Mouse (Mus musculus): ENCODE data around the gene Rbks. TPM values are rescaled to one million over a fixed set of nuclear protein-coding genes. Genes with fewer than 3 reads are reported as not detected.
"Not testable (repeated sequence)": the region's sequence is repeated elsewhere in the genome, so short reads cannot be mapped to it uniquely, and the experiment has no call there.

Rbks gene
- polyA plus RNA-seq, 1 experiment from 2014 or later = 2.4 TPM

- 93% methylated on average over 7 of the region's 7 CpGs for WGBS
- Histone ChIP-seq H3K36me3 (no peaks in the 10 kb centered on the region), H3K9me3 (no peaks in the 10 kb centered on the region), H3K27me3 (peaks cover 5% of the 10 kb centered on the region; the same call in 1 of the 2 replicates), H3K4me1 (no peaks in the 10 kb centered on the region), H3K27ac (replicated peaks) (no peak overlapping the region), H3K4me2 (replicated peaks) (no peak overlapping the region), H3K4me3 (no peak overlapping the region), H3K9ac (replicated peaks) (no peak overlapping the region)
- no peak for ATAC-seq (ENCODE audit: low FRiP score, low read depth)
Observed at GRCm38 (mm10) chr5:31591122-31591521, 106.3 kb downstream of the Rbks start.

- Histone ChIP-seq H3K4me2 (replicated peaks) (no peak overlapping the region), H3K4me3 (no peak overlapping the region), H3K27me3 (no peaks in the 10 kb centered on the region), H3K4me1 (no peaks in the 10 kb centered on the region), H3K9ac (replicated peaks) (no peak overlapping the region), H3K36me3 (no peaks in the 10 kb centered on the region), H3K9me3 (no peaks in the 10 kb centered on the region), H3K27ac (replicated peaks) (no peak overlapping the region)
- WGBS = 85% methylated on average over 14 of the region's 14 CpGs
- no peak for ATAC-seq (ENCODE audit: low FRiP score, low read depth)
Observed at GRCm38 (mm10) chr5:31589711-31590319, 107.6 kb downstream of the Rbks start.

- ATAC-seq (ENCODE audit: low FRiP score, low read depth); H3K4me3 ChIP-seq: not testable (repeated sequence)
- WGBS = 83% methylated on average over 8 of the region's 8 CpGs
Observed at GRCm38 (mm10) chr5:31588672-31589071, 108.8 kb downstream of the Rbks start.

DNA sequence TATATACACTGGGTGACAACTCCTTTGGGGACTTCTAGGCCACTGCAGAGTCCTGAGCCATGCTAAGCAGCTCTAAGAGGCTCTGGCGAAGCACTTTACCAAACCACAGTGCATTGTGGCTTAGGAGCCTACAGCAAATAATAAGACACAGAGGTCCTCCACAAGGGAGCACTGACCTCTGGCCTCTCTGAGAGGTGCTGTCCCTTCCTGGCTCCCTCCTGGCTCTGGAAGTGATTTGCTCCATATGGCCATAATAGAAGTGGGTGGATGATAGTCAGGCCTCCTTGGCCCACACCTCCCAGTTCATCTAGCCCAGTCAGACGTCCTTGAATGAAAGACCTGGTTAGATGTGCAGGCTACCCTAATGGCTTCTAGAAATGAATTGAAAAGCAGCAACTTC lies 109.4 kb downstream of the Rbks start:
- H3K4me1 ChIP-seq = no peaks in the 10 kb centered on the region
- H3K4me3 ChIP-seq = no peak overlapping the region
- H3K36me3 ChIP-seq = no peaks in the 10 kb centered on the region
- WGBS = 60% methylated on average over 2 of the region's 2 CpGs
- ATAC-seq (ENCODE audit: low FRiP score, low read depth) = no peak
- no peak overlapping the region for H3K9ac ChIP-seq (replicated peaks)
- H3K27ac ChIP-seq (replicated peaks) = no peak overlapping the region
- no peaks in the 10 kb centered on the region for H3K27me3 ChIP-seq
- H3K4me2 ChIP-seq (replicated peaks) = no peak overlapping the region
- H3K9me3 ChIP-seq = no peaks in the 10 kb centered on the region

More at GRCm38 (mm10) chr5:31588672-31589071, 108.8 kb downstream of the Rbks start:
- H3K9ac ChIP-seq (replicated peaks); H3K36me3 ChIP-seq; H3K4me2 ChIP-seq (replicated peaks); H3K4me1 ChIP-seq; H3K9me3 ChIP-seq; H3K27me3 ChIP-seq; H3K27ac ChIP-seq (replicated peaks): not testable (repeated sequence)

DNA sequence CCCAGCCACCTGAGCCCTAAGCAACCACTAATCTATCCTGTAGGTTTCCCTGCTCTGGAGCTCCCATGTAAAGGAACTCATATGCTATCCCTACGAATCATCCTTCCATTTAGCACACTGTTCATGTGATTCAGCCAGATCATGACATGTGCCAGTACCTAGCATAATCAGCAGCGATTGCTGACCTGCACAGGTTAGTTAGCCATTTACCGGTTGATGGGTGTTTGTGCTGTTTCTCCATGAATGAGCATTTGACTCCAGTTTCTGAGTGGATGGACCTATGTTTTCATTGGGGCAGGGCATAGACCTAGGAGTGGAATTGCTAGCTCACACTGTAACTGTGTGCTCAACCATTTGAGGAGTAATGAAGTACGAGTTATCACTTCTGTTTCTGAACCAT lies 111.9 kb downstream of the Rbks start:
- WGBS = 91% methylated on average over 4 of the region's 4 CpGs
- no peak for ATAC-seq (ENCODE audit: low FRiP score, low read depth)
- Histone ChIP-seq H3K9me3 (no peaks in the 10 kb centered on the region), H3K27ac (replicated peaks) (no peak overlapping the region), H3K36me3 (no peaks in the 10 kb centered on the region), H3K27me3 (no peaks in the 10 kb centered on the region), H3K4me2 (replicated peaks) (no peak overlapping the region), H3K4me1 (no peaks in the 10 kb centered on the region), H3K4me3 (no peak overlapping the region), H3K9ac (replicated peaks) (no peak overlapping the region)

DNA sequence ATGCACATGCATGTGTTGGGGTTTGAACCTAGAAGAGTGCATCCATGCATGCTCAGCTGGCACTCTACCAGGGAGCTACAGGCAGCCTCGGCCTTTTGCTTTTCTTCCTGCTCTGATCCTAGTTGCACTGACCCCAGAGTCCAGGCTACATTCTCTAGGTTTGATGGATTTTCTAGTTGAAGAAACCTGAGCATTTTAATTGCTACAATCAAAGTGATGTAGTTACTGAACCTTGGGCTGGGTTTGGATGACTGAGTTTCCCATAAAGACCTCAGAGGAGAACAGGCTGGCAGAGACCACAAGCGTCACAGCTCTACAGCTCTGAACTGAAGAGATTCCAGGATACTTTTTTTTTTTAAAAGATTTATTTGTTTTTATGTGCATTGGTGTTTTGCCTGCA lies 114.2 kb downstream of the Rbks start:
- Histone ChIP-seq H3K36me3 (no peaks in the 10 kb centered on the region), H3K27me3 (no peaks in the 10 kb centered on the region), H3K9ac (replicated peaks) (no peak overlapping the region), H3K4me2 (replicated peaks) (no peak overlapping the region), H3K4me3 (no peak overlapping the region), H3K27ac (replicated peaks) (no peak overlapping the region), H3K9me3 (no peaks in the 10 kb centered on the region), H3K4me1 (no peaks in the 10 kb centered on the region)
- WGBS = 82% methylated on average over 2 of the region's 2 CpGs
- no peak for ATAC-seq (ENCODE audit: low FRiP score, low read depth)

DNA sequence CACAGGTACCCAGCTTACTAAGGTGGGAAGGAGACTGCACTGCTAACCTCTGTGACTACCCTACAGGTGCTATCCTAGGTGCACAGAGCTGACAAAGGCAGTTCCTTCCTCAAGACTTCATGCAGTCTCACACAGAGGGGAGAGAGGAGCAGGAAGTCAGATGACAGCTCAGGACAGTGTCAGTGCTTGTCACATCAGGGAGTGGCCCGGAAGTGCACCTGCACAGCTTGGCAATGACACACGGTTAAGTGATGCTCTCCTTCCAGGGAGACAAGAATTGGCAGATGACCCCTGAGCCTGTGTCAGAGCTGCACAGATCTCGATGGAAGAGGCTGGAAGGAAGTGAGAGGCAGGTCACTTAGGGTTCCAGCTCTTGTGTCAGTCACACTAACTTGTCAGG lies 115.5 kb downstream of the Rbks start:
- WGBS = 78% methylated on average over 3 of the region's 3 CpGs
- Histone ChIP-seq H3K9ac (replicated peaks) (no peak overlapping the region), H3K9me3 (no peaks in the 10 kb centered on the region), H3K36me3 (no peaks in the 10 kb centered on the region), H3K4me1 (no peaks in the 10 kb centered on the region), H3K27me3 (no peaks in the 10 kb centered on the region), H3K4me2 (replicated peaks) (no peak overlapping the region), H3K4me3 (no peak overlapping the region), H3K27ac (replicated peaks) (no peak overlapping the region)
- ATAC-seq (ENCODE audit: low FRiP score, low read depth) = no peak

DNA sequence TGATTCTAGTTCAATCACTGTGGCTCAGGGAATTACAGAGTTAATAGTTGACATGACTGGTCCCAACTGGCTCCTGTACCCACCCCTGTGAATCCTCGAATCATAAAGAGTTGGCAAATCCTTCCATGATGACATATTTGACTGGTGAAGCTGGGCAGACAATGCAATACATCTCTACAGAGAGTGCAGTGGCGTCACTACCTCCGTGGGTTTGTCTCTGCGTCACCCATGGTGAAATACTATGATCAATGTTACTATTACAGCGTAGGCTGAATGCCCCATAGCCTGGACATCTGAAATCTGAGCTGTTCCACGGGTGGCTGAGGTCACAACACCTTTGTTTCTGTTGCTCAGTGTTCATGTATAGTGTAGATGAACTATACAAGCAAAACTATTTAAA lies 116.2 kb downstream of the Rbks start:
- H3K4me1 ChIP-seq = no peaks in the 10 kb centered on the region
- no peaks in the 10 kb centered on the region for H3K27me3 ChIP-seq
- H3K4me2 ChIP-seq (replicated peaks) = no peak overlapping the region
- H3K27ac ChIP-seq (replicated peaks) = no peak overlapping the region
- 82% methylated on average over 6 of the region's 6 CpGs for WGBS
- no peak for ATAC-seq (ENCODE audit: low FRiP score, low read depth)
- H3K4me3 ChIP-seq = no peak overlapping the region
- no peaks in the 10 kb centered on the region for H3K36me3 ChIP-seq
- no peak overlapping the region for H3K9ac ChIP-seq (replicated peaks)
- H3K9me3 ChIP-seq = no peaks in the 10 kb centered on the region

GRCm38 (mm10) chr5:31576539-31576975 lies 120.9 kb downstream of the Rbks start:
- H3K4me2 ChIP-seq (replicated peaks) = no peak overlapping the region
- no peak overlapping the region for H3K27ac ChIP-seq (replicated peaks)
- H3K36me3 ChIP-seq = no peaks in the 10 kb centered on the region
- H3K4me3 ChIP-seq = no peak overlapping the region
- no peak overlapping the region for H3K9ac ChIP-seq (replicated peaks)
- no peaks in the 10 kb centered on the region for H3K27me3 ChIP-seq
- 0 out of 2 replicates have a peak, but pooled peaks cover under 1% of the 10 kb centered on the region for H3K4me1 ChIP-seq
- WGBS = 86% methylated on average over 7 of the region's 7 CpGs
- no peak for ATAC-seq (ENCODE audit: low FRiP score, low read depth)
- no peaks in the 10 kb centered on the region for H3K9me3 ChIP-seq

Small RNA genes within 50 kb of the gene (microRNA-seq; reads per million reads assigned to microRNA genes)
- gene Mir3473e = not detected

Other genes with a start within 250 kb of the Rbks start
- gene Zfp512, start 245.2 kb downstream of the Rbks start, polyA plus RNA-seq (2016; fragmentation: Nextera tagmentation; extraction: Ambion mirVana) = 99.2 and 103 TPM in 2 replicates
- gene 4930548H24Rik, start 211.9 kb downstream of the Rbks start, polyA plus RNA-seq (2016; fragmentation: Nextera tagmentation; extraction: Ambion mirVana) = 0.22 TPM in 1 of 2 replicates, not detected in the other
- 70.9 and 72.3 TPM in 2 replicates for gene Gpn1, start 202.9 kb downstream of the Rbks start, polyA plus RNA-seq (2016; fragmentation: Nextera tagmentation; extraction: Ambion mirVana)
- gene Slc4a1ap, start 170.6 kb downstream of the Rbks start, polyA plus RNA-seq (2016; fragmentation: Nextera tagmentation; extraction: Ambion mirVana) = 37.7 and 39.2 TPM in 2 replicates
- 29.9 and 30.4 TPM in 2 replicates for gene Supt7l, start 169.8 kb downstream of the Rbks start, polyA plus RNA-seq (2016; fragmentation: Nextera tagmentation; extraction: Ambion mirVana)
- 196 and 204 TPM in 2 replicates for gene Mrpl33, start 100.7 kb downstream of the Rbks start, polyA plus RNA-seq (2016; fragmentation: Nextera tagmentation; extraction: Ambion mirVana)
- 46.4 and 52.6 TPM in 2 replicates for gene Babam2, start 57 bp upstream of the Rbks start, polyA plus RNA-seq (2016; fragmentation: Nextera tagmentation; extraction: Ambion mirVana)